Mouse (Mus musculus): ENCODE results near the gene Utp18. TPM values are rescaled to one million over a fixed set of nuclear protein-coding genes. Genes with fewer than 3 reads are reported as not detected.
A peak's percentile ranks its signal among the peaks of the same experiment; 100 is the strongest.

Gene Utp18
- polyA plus RNA-seq, 1 experiment from 2014 or later, result 38.8 TPM

GRCm38 (mm10) chr11:93862045-93862623, 23.4 kb downstream of the Utp18 start:
- H3K27me3 ChIP-seq (ENCODE audit: poor library complexity, severe bottlenecking), result no peaks in the 10 kb centered on the region
- H3K36me3 ChIP-seq (replicated peaks), result peaks cover 77% of the 10 kb centered on the region
- H3K27ac ChIP-seq, result no peak overlapping the region
- WGBS, result 90% methylated on average over 4 of the region's 4 CpGs
- H3K4me3 ChIP-seq, result no peak overlapping the region
- H3K9me3 ChIP-seq, result no peaks in the 10 kb centered on the region
- no peaks in the 10 kb centered on the region for H3K4me1 ChIP-seq
- DNase-seq (ENCODE audit: extremely low spot score, low spot score), result no peak

- peaks cover 67% of the 10 kb centered on the region for H3K36me3 ChIP-seq (replicated peaks)
- WGBS, result 89% methylated on average over 2 of the region's 2 CpGs
Measured at GRCm38 (mm10) chr11:93861193-93861592, 24.4 kb downstream of the Utp18 start.

GRCm38 (mm10) chr11:93860540-93861172, 24.9 kb downstream of the Utp18 start:
- Histone ChIP-seq H3K9me3 (no peaks in the 10 kb centered on the region), H3K27ac (no peak overlapping the region), H3K4me3 (no peak overlapping the region), H3K4me1 (no peaks in the 10 kb centered on the region), H3K27me3 (ENCODE audit: poor library complexity, severe bottlenecking) (no peaks in the 10 kb centered on the region), H3K36me3 (replicated peaks) (peaks cover 62% of the 10 kb centered on the region)
- 91% methylated on average over 1 of the region's 1 CpGs for WGBS
- DNase-seq (ENCODE audit: extremely low spot score, low spot score), result no peak

More at GRCm38 (mm10) chr11:93861193-93861592, 24.4 kb downstream of the Utp18 start:
- no peaks in the 10 kb centered on the region for H3K4me1 ChIP-seq
- DNase-seq (ENCODE audit: extremely low spot score, low spot score), result no peak
- no peak overlapping the region for H3K27ac ChIP-seq
- H3K9me3 ChIP-seq, result no peaks in the 10 kb centered on the region
- H3K4me3 ChIP-seq, result no peak overlapping the region
- no peaks in the 10 kb centered on the region for H3K27me3 ChIP-seq (ENCODE audit: poor library complexity, severe bottlenecking)

- Histone ChIP-seq H3K9me3 (no peaks in the 10 kb centered on the region), H3K27me3 (ENCODE audit: poor library complexity, severe bottlenecking) (no peaks in the 10 kb centered on the region)
Measured at GRCm38 (mm10) chr11:93856284-93856955, 29.1 kb downstream of the Utp18 start.

GRCm38 (mm10) chr11:93852546-93852945, 33.0 kb downstream of the Utp18 start:
- H3K4me3 ChIP-seq, result no peak overlapping the region
- no peaks in the 10 kb centered on the region for H3K36me3 ChIP-seq (replicated peaks)
- H3K27me3 ChIP-seq (ENCODE audit: poor library complexity, severe bottlenecking), result no peaks in the 10 kb centered on the region
- peaks cover 6% of the 10 kb centered on the region for H3K4me1 ChIP-seq
- H3K9me3 ChIP-seq, result no peaks in the 10 kb centered on the region
- no peak for DNase-seq (ENCODE audit: extremely low spot score, low spot score)
- WGBS, result 85% methylated on average over 3 of the region's 3 CpGs
- no peak overlapping the region for H3K27ac ChIP-seq

More at GRCm38 (mm10) chr11:93856284-93856955, 29.1 kb downstream of the Utp18 start:
- Histone ChIP-seq H3K4me3 (no peak overlapping the region), H3K36me3 (replicated peaks) (peaks cover 25% of the 10 kb centered on the region), H3K4me1 (no peaks in the 10 kb centered on the region), H3K27ac (no peak overlapping the region)
- peak; percentile 68 for DNase-seq (ENCODE audit: extremely low spot score, low spot score)
- WGBS, result 11% methylated on average over 6 of the region's 6 CpGs

- no peak overlapping the region for H3K4me3 ChIP-seq
- H3K4me1 ChIP-seq, result peaks cover 11% of the 10 kb centered on the region
- WGBS, result 15% methylated on average over 2 of the region's 2 CpGs
- H3K27me3 ChIP-seq (ENCODE audit: poor library complexity, severe bottlenecking), result no peaks in the 10 kb centered on the region
- H3K9me3 ChIP-seq, result no peaks in the 10 kb centered on the region
- no peaks in the 10 kb centered on the region for H3K36me3 ChIP-seq (replicated peaks)
- DNase-seq (ENCODE audit: extremely low spot score, low spot score), result no peak
- 0 out of 2 replicates have a peak overlapping the region, but pooled peaks have one; percentile 20 for H3K27ac ChIP-seq
Measured at GRCm38 (mm10) chr11:93847342-93847741, 38.2 kb downstream of the Utp18 start.

- H3K27me3 ChIP-seq (ENCODE audit: poor library complexity, severe bottlenecking), result no peaks in the 10 kb centered on the region
- no peak for DNase-seq (ENCODE audit: extremely low spot score, low spot score)
- WGBS, result 68% methylated on average over 2 of the region's 2 CpGs
- H3K4me3 ChIP-seq, result no peak overlapping the region
- no peak overlapping the region for H3K27ac ChIP-seq
- no peaks in the 10 kb centered on the region for H3K36me3 ChIP-seq (replicated peaks)
- H3K9me3 ChIP-seq, result no peaks in the 10 kb centered on the region
- no peaks in the 10 kb centered on the region for H3K4me1 ChIP-seq
Measured at GRCm38 (mm10) chr11:93835800-93836199, 49.8 kb downstream of the Utp18 start.

GRCm38 (mm10) chr11:93829971-93830370, 55.6 kb downstream of the Utp18 start:
- no peak overlapping the region for H3K27ac ChIP-seq
- H3K36me3 ChIP-seq (replicated peaks), result no peaks in the 10 kb centered on the region
- DNase-seq (ENCODE audit: extremely low spot score, low spot score), result no peak
- WGBS, result 92% methylated on average over 8 of the region's 8 CpGs
- no peak overlapping the region for H3K4me3 ChIP-seq
- no peaks in the 10 kb centered on the region for H3K27me3 ChIP-seq (ENCODE audit: poor library complexity, severe bottlenecking)
- no peaks in the 10 kb centered on the region for H3K9me3 ChIP-seq
- peaks cover 11% of the 10 kb centered on the region for H3K4me1 ChIP-seq

- H3K4me3 ChIP-seq, result no peak overlapping the region
- 82% methylated on average over 6 of the region's 6 CpGs for WGBS
- no peak overlapping the region for H3K27ac ChIP-seq
- no peaks in the 10 kb centered on the region for H3K36me3 ChIP-seq (replicated peaks)
- no peaks in the 10 kb centered on the region for H3K9me3 ChIP-seq
- H3K27me3 ChIP-seq (ENCODE audit: poor library complexity, severe bottlenecking), result no peaks in the 10 kb centered on the region
- H3K4me1 ChIP-seq, result peaks cover 11% of the 10 kb centered on the region
- DNase-seq (ENCODE audit: extremely low spot score, low spot score), result no peak
Measured at GRCm38 (mm10) chr11:93829327-93829679, 56.3 kb downstream of the Utp18 start.

- H3K36me3 ChIP-seq (replicated peaks), result no peaks in the 10 kb centered on the region
- no peaks in the 10 kb centered on the region for H3K9me3 ChIP-seq
- no peaks in the 10 kb centered on the region for H3K27me3 ChIP-seq (ENCODE audit: poor library complexity, severe bottlenecking)
- no peak overlapping the region for H3K4me3 ChIP-seq
- no peak for DNase-seq (ENCODE audit: extremely low spot score, low spot score)
- WGBS, result 76% methylated on average over 14 of the region's 14 CpGs
- H3K4me1 ChIP-seq, result peaks cover 11% of the 10 kb centered on the region
- no peak overlapping the region for H3K27ac ChIP-seq
Measured at GRCm38 (mm10) chr11:93828619-93829326, 56.8 kb downstream of the Utp18 start.

GRCm38 (mm10) chr11:93822261-93822660, 63.3 kb downstream of the Utp18 start:
- 78% methylated on average over 2 of the region's 2 CpGs for WGBS
- Histone ChIP-seq H3K36me3 (replicated peaks) (no peaks in the 10 kb centered on the region), H3K27me3 (ENCODE audit: poor library complexity, severe bottlenecking) (no peaks in the 10 kb centered on the region), H3K4me1 (peaks cover 7% of the 10 kb centered on the region), H3K4me3 (no peak overlapping the region), H3K9me3 (no peaks in the 10 kb centered on the region), H3K27ac (no peak overlapping the region)
- DNase-seq (ENCODE audit: extremely low spot score, low spot score), result no peak

GRCm38 (mm10) chr11:93821533-93821932, 64.0 kb downstream of the Utp18 start:
- peaks cover 7% of the 10 kb centered on the region for H3K4me1 ChIP-seq
- WGBS, result 78% methylated on average over 2 of the region's 2 CpGs

More at GRCm38 (mm10) chr11:93821533-93821932, 64.0 kb downstream of the Utp18 start:
- Histone ChIP-seq H3K36me3 (replicated peaks) (no peaks in the 10 kb centered on the region), H3K9me3 (no peaks in the 10 kb centered on the region), H3K27me3 (ENCODE audit: poor library complexity, severe bottlenecking) (no peaks in the 10 kb centered on the region), H3K4me3 (no peak overlapping the region), H3K27ac (no peak overlapping the region)
- no peak for DNase-seq (ENCODE audit: extremely low spot score, low spot score)

All from forebrain, embryonic 10.5 days (tissue).